Mouse (Mus musculus) hindbrain, embryonic 16.5 days (tissue): ENCODE data around the gene Ttc23. TPM values are rescaled to one million over a fixed set of nuclear protein-coding genes. Genes with fewer than 3 reads are reported as not detected.

Source experiments
- ATAC-seq: fragments of 200-750 bp; cut with Nextera tagmentation; 2 replicates; pipeline ENCODE4 v1.8.0; 2017; ENCODE audit warnings: moderate TSS enrichment, moderate library complexity
- H3K27ac ChIP-seq: fragments of 300-500 bp; sonication (generic); 2 replicates; pipeline ENCODE4 v1.5.1; 2014; ENCODE audit warnings: low read depth, mild to moderate bottlenecking, control low read depth, low read length, moderate library complexity
- H3K27me3 ChIP-seq: fragments of 300-500 bp; sonication (generic); replicated peaks from 2 replicates; pipeline ENCODE4 v1.6.1; 2014; ENCODE audit warnings: low read length; ENCODE audit not compliant: control insufficient read depth, insufficient read depth
- H3K36me3 ChIP-seq: fragments of 300-500 bp; sonication (generic); 2 replicates; pipeline ENCODE4 v1.6.1; 2014; ENCODE audit warnings: mild to moderate bottlenecking, low read length, moderate library complexity, mixed read lengths; ENCODE audit not compliant: control insufficient read depth, insufficient read depth
- H3K4me1 ChIP-seq: fragments of 300-500 bp; sonication (generic); 2 replicates; pipeline ENCODE4 v1.6.1; 2014; ENCODE audit warnings: low read depth, low read length; ENCODE audit not compliant: control insufficient read depth, insufficient read depth
- H3K4me2 ChIP-seq: fragments of 300-500 bp; sonication (generic); 2 replicates; pipeline ENCODE4 v1.6.1; 2014; ENCODE audit warnings: mild to moderate bottlenecking, low read length, control low read depth, moderate library complexity
- H3K4me3 ChIP-seq: fragments of 300-500 bp; sonication (generic); 2 replicates; pipeline ENCODE4 v1.5.1; 2014; ENCODE audit warnings: mild to moderate bottlenecking, low read length, control low read depth, moderate library complexity
- H3K9ac ChIP-seq: fragments of 300-500 bp; sonication (generic); 2 replicates; pipeline ENCODE4 v1.6.1; 2014; ENCODE audit warnings: low read depth, mild to moderate bottlenecking, control low read depth, low read length, moderate library complexity
- H3K9me3 ChIP-seq: fragments of 300-500 bp; sonication (generic); 2 replicates; pipeline ENCODE4 v1.6.1; 2014; ENCODE audit warnings: mild to moderate bottlenecking, low read length, moderate library complexity; ENCODE audit not compliant: control insufficient read depth
- WGBS: fragments of 180-500 bp; shearing (Covaris S2); extraction: QIAGEN DNeasy Blood & Tissue Kit; methylation state at CpG from one replicate; pipeline ENCODE4 v1.1.7; 2014; 5-methylcytosine and 5-hydroxymethylcytosine counted together
- polyA plus RNA-seq: library from polyadenylated mRNA; unstranded; fragments of >200 nt; fragmentation: Nextera tagmentation; extraction: Ambion mirVana; gene quantifications from 2 replicates; pipeline ENCODE4 v1.2.1, GENCODE M21; 2015

Ttc23 gene
- polyA plus RNA-seq, result 7.6 and 9.9 TPM in 2 replicates

DNA sequence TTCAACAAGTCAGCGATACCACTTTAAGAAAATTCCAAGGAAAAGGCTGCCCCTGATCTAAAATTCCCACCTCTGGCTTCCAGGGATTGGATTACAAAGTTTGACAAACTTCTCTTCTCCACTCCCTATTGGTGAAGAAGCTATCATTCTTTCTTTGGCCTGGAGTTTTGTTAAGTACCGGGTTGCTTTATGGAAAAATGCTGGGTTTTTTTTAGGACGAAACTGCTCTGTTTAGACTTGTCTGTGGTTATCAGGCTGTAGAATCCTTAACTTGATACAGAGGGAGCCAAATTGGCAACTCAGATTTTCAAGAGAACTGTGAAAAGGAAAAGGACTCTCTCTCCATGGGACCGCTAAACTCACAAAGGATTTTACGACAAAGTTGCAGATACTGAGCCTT is at the start of gene Ttc23:
Gene Ttc23 (plus strand): TSS at position 134 of the 400 bp plus-strand sequence.
- peak within 1 kb of the TSS; percentile 80 for H3K4me2 ChIP-seq
- H3K27ac ChIP-seq, result peak within 1 kb of the TSS; percentile 88
- H3K4me1 ChIP-seq, result peaks cover 19% of the 10 kb centered on the region
- H3K4me3 ChIP-seq, result peak within 1 kb of the TSS; percentile 94
- no peaks in the 10 kb centered on the region for H3K9me3 ChIP-seq
- H3K27me3 ChIP-seq, result no peaks in the 10 kb centered on the region
- under 1% methylated on average over 5 of the region's 5 CpGs for WGBS
- H3K36me3 ChIP-seq, result no peaks in the 10 kb centered on the region
- ATAC-seq, result no peak
- peak within 1 kb of the TSS; percentile 69 for H3K9ac ChIP-seq

DNA sequence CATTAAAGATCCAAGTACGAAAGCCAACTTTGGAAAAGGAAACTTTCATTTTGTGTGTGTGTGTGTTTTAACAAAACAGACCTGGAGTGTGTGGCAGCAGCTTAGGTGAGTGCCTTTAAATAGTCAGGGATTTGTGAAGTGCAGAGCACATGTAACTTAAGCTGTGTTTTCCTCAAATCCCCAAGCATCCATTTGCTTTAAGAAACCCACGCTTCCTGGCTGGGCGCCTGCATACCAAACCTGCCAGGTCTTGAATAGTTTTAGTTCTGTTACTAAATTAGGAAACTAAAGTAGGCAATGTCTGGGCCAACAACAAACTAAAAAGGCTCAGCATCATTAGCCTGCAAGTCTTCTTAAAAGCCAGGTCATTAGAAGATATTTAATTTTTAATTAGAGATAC is 49.2 kb upstream of the Ttc23 start:
- Histone ChIP-seq H3K4me2 (no peak overlapping the region), H3K4me1 (no peaks in the 10 kb centered on the region), H3K27ac (no peak overlapping the region), H3K9ac (no peak overlapping the region), H3K27me3 (no peaks in the 10 kb centered on the region), H3K4me3 (no peak overlapping the region), H3K9me3 (no peaks in the 10 kb centered on the region), H3K36me3 (no peaks in the 10 kb centered on the region)
- WGBS, result 74% methylated on average over 3 of the region's 3 CpGs
- no peak for ATAC-seq

DNA sequence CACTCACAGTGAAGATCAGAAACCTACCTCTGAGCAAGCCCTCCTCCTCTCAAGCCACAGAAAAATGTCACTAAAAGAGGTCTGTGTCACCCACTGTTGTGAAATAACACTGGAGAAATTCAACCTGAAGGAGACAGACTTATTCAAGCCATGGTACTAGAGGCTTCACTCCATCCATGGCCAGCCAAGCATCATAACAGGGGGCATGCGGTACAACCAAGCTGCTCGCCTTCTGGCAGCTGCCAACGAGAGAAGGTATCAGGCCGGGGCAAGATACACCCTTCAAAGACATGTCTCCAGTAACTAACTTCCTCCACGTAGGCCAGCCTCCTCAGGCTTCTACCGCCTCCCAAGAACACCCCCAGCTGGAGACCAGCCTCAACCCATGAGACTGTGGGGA is 42.1 kb upstream of the Ttc23 start:
- no peak overlapping the region for H3K9ac ChIP-seq
- no peaks in the 10 kb centered on the region for H3K36me3 ChIP-seq
- H3K4me1 ChIP-seq, result peaks cover 4% of the 10 kb centered on the region
- no peak overlapping the region for H3K4me2 ChIP-seq
- H3K4me3 ChIP-seq, result no peak overlapping the region
- ATAC-seq, result no peak
- 85% methylated on average over 6 of the region's 6 CpGs for WGBS
- H3K27me3 ChIP-seq, result no peaks in the 10 kb centered on the region
- H3K27ac ChIP-seq, result no peak overlapping the region
- H3K9me3 ChIP-seq, result no peaks in the 10 kb centered on the region

DNA sequence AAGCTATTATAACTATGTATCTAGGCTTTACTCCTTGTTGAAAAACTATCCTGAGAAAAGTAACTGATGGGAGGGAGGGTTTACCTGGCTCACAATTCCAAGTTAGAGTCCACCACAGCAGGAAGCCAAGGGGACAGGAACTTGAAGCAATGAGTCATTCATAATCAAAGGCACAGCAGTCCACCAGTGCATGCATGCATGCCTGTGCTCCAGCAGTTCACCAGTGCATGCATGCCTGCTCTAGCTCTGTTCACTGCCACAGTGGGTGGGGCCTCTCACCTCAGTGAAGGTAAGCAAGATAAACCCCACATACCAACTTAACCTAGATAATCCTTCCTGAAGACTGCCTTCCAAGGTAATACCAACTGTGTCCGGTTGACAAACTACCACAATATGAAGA is 41.0 kb upstream of the Ttc23 start:
- peaks cover 4% of the 10 kb centered on the region for H3K4me1 ChIP-seq
- no peak overlapping the region for H3K27ac ChIP-seq
- H3K9me3 ChIP-seq, result no peaks in the 10 kb centered on the region
- H3K9ac ChIP-seq, result no peak overlapping the region
- H3K4me3 ChIP-seq, result no peak overlapping the region
- H3K36me3 ChIP-seq, result no peaks in the 10 kb centered on the region
- WGBS, result 94% methylated on average over 1 of the region's 1 CpGs
- ATAC-seq, result no peak
- H3K4me2 ChIP-seq, result no peak overlapping the region
- H3K27me3 ChIP-seq, result no peaks in the 10 kb centered on the region

DNA sequence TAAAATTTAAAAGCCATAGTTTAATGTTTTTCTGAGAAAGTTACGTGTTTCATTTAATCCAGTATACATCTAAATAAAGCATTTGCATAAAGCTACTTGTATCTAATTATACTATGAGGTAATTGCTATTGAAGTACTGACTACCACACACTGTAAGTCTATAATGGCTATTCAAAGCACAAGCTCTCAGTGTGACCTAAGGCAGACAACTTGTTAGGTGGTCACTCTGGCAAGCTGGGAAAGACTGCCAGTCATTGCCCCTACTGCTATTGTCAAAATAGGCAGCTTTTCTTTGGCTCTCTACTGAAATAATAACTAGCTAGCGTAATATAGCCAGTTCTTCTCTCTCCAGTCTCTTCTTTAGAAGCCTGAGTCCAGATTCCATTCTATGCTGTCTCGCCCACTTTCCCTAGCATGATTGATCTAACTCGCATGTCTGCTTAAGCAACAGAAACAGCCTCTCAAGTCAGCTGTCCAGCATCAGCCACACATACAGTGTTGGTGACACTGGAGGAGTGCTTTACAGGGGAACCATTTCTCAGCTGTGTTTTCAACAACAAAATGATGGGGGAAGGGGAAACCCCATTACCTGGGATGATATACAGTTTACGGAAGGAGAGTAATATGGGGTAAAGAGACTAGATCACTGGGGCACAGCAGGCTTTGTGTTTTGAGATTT is 39.4 kb upstream of the Ttc23 start:
- no peak overlapping the region for H3K4me2 ChIP-seq
- no peaks in the 10 kb centered on the region for H3K9me3 ChIP-seq
- H3K27me3 ChIP-seq, result no peaks in the 10 kb centered on the region
- H3K4me3 ChIP-seq, result no peak overlapping the region
- no peak overlapping the region for H3K27ac ChIP-seq
- ATAC-seq, result 0 out of 2 replicates have a peak, but pooled peaks have one; percentile 40
- peaks cover 4% of the 10 kb centered on the region for H3K4me1 ChIP-seq
- no peak overlapping the region for H3K9ac ChIP-seq
- 53% methylated on average over 5 of the region's 5 CpGs for WGBS
- no peaks in the 10 kb centered on the region for H3K36me3 ChIP-seq

DNA sequence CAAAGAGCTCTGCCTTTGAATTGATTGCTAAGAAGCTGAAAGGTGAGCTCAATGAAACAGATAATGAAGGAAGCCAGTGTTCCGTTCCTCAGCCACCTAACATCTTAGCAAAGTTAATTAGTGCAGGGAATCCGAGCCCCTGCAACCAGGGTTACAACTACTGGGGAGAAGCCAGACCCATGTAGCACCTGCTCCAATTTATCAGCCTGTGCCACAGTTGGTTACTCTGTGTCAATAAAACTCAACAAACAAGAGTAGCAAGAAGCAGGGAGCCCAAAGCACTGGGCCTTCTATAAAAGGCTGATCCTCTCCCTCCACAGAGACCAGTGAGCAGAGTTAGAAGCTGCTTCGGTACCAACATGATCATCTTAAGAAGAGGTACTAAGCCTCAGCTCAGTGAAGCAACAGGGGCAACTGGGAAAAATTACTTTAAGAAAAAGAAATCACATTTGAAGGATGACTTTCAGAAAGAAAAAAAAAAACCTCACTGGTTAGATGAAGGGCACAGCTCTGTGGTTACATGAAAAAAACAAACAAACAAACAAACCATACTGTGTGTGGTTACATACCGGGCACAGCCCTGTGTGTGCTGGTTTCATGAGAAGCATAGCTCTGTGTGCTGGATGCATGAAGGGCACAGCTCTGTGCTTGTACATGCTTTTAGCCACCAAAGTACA is 38.7 kb upstream of the Ttc23 start:
- Histone ChIP-seq H3K4me1 (peaks cover 4% of the 10 kb centered on the region), H3K9me3 (no peaks in the 10 kb centered on the region), H3K4me3 (no peak overlapping the region), H3K9ac (no peak overlapping the region), H3K36me3 (no peaks in the 10 kb centered on the region), H3K27me3 (no peaks in the 10 kb centered on the region), H3K27ac (no peak overlapping the region), H3K4me2 (no peak overlapping the region)
- peak; percentile 56; the same call in 1 of the 2 replicates for ATAC-seq
- WGBS, result 45% methylated on average over 4 of the region's 4 CpGs

DNA sequence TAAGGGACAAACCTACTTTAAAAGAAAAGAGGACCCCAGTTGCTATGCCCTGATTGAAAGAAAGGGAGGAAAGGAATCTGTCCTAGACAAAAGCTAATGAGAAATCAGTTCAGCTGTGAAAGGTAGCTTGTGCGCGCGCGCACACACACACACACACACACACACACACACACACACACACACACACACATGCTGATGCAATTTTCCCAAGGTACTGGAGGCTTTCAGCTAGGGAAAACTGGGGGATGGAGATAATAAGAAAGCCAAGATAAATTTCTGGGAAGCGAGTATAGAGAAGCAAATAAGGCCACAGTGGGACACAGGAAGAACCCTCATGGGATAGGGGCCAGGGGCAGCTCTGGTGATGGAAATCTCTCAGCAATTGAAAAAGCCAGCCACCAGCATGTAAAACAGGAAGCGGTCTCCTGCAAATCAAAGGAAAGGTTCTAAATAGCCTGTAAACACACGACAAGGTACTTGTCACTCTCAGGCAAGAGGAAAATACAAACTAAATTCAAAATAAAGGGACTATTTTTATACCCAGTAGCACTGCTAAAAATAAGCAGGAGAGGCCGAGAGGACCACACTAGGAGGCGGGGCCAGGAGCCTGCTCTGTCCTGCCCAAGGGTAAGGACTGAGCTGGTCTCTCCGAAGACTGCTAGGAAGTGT is 33.3 kb upstream of the Ttc23 start:
- 42% methylated on average over 10 of the region's 10 CpGs for WGBS
- Histone ChIP-seq H3K27ac (no peak overlapping the region), H3K27me3 (no peaks in the 10 kb centered on the region), H3K9me3 (no peaks in the 10 kb centered on the region), H3K4me3 (no peak overlapping the region), H3K4me1 (no peaks in the 10 kb centered on the region), H3K36me3 (no peaks in the 10 kb centered on the region), H3K9ac (no peak overlapping the region), H3K4me2 (no peak overlapping the region)
- ATAC-seq, result peak; percentile 54; the same call in 1 of the 2 replicates

DNA sequence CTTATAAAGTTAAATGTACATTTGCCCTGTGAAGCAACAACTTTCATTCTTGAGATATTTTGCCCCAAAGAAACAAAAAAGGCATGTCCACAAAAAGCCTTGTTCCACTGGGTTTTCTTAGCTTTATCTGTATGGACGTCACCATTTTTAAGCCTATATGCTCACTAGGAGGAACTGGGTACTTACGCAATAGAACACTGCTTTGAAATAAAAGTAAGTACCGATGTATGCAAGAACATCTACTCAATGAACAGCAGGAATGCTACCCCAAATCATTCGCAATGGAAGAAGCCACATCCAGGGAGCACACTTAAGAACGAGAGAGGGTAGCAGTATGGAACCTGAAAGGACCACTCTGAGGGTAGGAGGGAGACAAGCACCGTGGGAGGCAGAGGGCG is 32.7 kb upstream of the Ttc23 start:
- H3K36me3 ChIP-seq, result no peaks in the 10 kb centered on the region
- ATAC-seq, result no peak
- H3K4me2 ChIP-seq, result no peak overlapping the region
- WGBS, result 83% methylated on average over 7 of the region's 7 CpGs
- H3K4me1 ChIP-seq, result no peaks in the 10 kb centered on the region
- H3K9ac ChIP-seq, result no peak overlapping the region
- H3K27me3 ChIP-seq, result no peaks in the 10 kb centered on the region
- H3K27ac ChIP-seq, result no peak overlapping the region
- H3K9me3 ChIP-seq, result no peaks in the 10 kb centered on the region
- H3K4me3 ChIP-seq, result no peak overlapping the region

DNA sequence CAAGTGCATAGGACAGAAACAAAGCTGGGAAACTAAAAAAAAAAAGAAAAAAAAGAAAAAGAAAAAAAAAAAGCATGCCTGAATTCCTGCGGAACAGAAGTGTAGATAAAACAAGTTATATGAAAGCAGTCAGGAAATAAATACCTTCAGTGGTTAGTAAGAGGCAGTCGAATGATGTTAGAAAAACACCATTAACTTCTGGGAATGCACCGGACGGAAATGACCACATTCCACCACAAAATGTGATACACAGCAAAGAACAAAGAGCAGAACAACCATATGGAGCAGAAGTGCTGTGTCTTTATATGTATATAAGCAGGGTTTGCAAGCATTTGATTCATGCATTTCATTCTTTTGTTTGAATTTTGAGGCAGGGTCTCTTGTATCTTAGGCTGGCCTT is 30.3 kb upstream of the Ttc23 start:
- Histone ChIP-seq H3K36me3 (no peaks in the 10 kb centered on the region), H3K27ac (no peak overlapping the region), H3K27me3 (no peaks in the 10 kb centered on the region), H3K9ac (no peak overlapping the region), H3K4me3 (no peak overlapping the region), H3K4me2 (no peak overlapping the region), H3K4me1 (no peaks in the 10 kb centered on the region), H3K9me3 (no peaks in the 10 kb centered on the region)
- WGBS, result 86% methylated on average over 4 of the region's 4 CpGs
- no peak for ATAC-seq
